Mouse (Mus musculus) spleen, postnatal 0 days (tissue): ENCODE data around the gene A2ml1. TPM values are rescaled to one million over a fixed set of nuclear protein-coding genes. Genes with fewer than 3 reads are reported as not detected.

Experiments
- polyA plus RNA-seq: library from polyadenylated mRNA; unstranded; fragments of >200 nt; fragmentation: Nextera tagmentation; extraction: Ambion mirVana; gene quantifications from 2 replicates; pipeline ENCODE4 v1.2.1, GENCODE M21; 2015

Gene A2ml1
- polyA plus RNA-seq = not detected in 2 replicates

DNA sequence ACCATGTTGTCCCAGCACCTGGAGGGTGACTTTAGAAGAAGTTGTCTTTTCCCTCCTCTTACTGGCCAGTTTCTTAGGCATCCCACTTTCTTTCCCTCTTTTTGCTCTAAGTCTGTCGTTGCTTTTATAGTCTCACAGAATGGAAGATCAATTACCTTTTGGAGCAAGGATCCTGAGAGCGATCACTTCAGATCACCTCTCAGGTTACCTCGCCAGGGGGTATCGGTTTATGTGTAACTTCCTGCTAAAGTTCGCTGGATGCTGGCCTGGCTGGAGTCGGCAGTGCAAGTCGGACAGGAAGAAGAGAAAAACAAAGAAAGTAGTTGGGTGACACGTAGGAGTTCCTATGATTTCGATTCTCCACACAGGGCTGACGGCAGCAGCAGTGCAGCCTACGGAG is at the start of gene A2ml1:
TSS of gene A2ml1 (minus strand) at position 101 of the 400 bp plus-strand sequence.

DNA sequence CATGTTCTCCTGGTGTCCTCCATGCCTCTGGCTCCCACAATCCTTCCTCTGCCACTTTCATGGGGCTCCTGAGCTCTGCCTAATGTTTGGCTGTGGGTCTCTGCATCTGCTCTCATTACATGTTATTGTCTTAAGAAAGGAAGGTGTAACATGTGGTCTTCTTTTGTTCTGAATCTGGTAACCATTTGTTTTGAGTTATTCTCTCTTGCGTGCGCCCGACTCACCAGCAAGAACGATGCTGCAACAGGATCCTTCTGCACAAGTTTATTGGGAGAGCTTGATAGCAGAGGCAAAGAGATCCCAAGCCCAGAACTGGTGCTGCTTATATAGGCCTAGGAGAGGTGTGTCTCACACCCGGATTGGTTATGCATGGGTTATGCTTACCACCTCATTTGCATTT is 42.0 kb upstream of the A2ml1 start, which contains the start of gene Klrb1a:
TSS of gene Klrb1a (minus strand) at position 101 of the 400 bp plus-strand sequence.

DNA sequence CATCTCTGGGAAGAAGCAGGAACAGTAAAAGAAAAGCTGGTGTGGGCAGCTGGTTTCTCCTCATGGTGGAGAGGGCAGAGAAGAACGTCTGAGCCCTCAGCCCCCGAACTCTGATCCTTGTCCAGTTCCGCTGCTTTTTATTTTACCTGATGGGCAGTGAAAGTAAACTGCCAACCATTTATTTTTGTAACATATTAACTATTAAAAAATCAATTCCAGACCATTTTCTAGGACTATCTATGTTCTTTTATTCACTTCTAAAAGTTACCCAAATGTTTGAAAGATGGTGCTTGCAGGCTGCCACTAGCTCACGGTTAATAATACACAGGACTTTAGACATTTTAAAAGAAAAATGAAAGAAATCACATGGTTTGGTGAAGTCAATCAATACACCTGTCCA is 54.8 kb downstream of the A2ml1 start, which contains the start of gene Pzp:
TSS of gene Pzp (minus strand) at position 120 of the 400 bp plus-strand sequence.

Other genes with a start within 250 kb of the A2ml1 start
- gene Tulp3, start 225.8 kb downstream of the A2ml1 start, polyA plus RNA-seq = 4.7 and 6.6 TPM in 2 replicates
- gene Rhno1, start 218.7 kb downstream of the A2ml1 start, polyA plus RNA-seq = 73.4 and 75.4 TPM in 2 replicates
- gene Foxm1, start 218.6 kb downstream of the A2ml1 start, polyA plus RNA-seq = 11.4 and 13.1 TPM in 2 replicates
- gene Tex52, start 206.2 kb downstream of the A2ml1 start, polyA plus RNA-seq = 0.10 TPM in 1 of 2 replicates, not detected in the other
- not detected in 2 replicates for gene Gm44596, start 206.1 kb downstream of the A2ml1 start, polyA plus RNA-seq
- 0.99 and 1.2 TPM in 2 replicates for gene Nrip2, start 182.3 kb downstream of the A2ml1 start, polyA plus RNA-seq
- gene Itfg2, start 156.7 kb downstream of the A2ml1 start, polyA plus RNA-seq = 14.2 and 16.5 TPM in 2 replicates
- gene Fkbp4, start 142.9 kb downstream of the A2ml1 start, polyA plus RNA-seq = 120 and 123 TPM in 2 replicates
- gene Pzp, start 54.9 kb downstream of the A2ml1 start, polyA plus RNA-seq = 0.16 and 0.65 TPM in 2 replicates
- gene Klrb1a, start 41.9 kb upstream of the A2ml1 start, polyA plus RNA-seq = 0.34 and 0.45 TPM in 2 replicates
- not detected in 2 replicates for gene Clec2h, start 80.8 kb upstream of the A2ml1 start, polyA plus RNA-seq
- gene Klrb1, start 141.5 kb upstream of the A2ml1 start, polyA plus RNA-seq = 0.17 and 0.22 TPM in 2 replicates
- gene Klrb1c, start 207.6 kb upstream of the A2ml1 start, polyA plus RNA-seq = 1.7 and 2.1 TPM in 2 replicates
- 1.1 TPM in 1 of 2 replicates, not detected in the other for gene Gm44511, start 244.7 kb upstream of the A2ml1 start, polyA plus RNA-seq
- 1.2 and 1.7 TPM in 2 replicates for gene Klrb1b, start 244.7 kb upstream of the A2ml1 start, polyA plus RNA-seq